Mouse (Mus musculus): Measurements from ENCODE around the gene Nol8.

GRCm38 (mm10) chr13:49691056-49691455 is 38.2 kb downstream of the Nol8 start:
- TF ChIP-seq POLR2A (IDR thresholded peaks at IDR 0.05; ENCODE audit: insufficient read depth, low read depth, low read length) (no peak), CTCF (IDR thresholded peaks at IDR 0.05) (no peak), EP300 (IDR thresholded peaks at IDR 0.05; ENCODE audit: insufficient read depth, low read depth, low read length) (no peak)
